Mouse (Mus musculus): ENCODE results near the gene Nmnat2. TPM values are rescaled to one million over a fixed set of nuclear protein-coding genes. Genes with fewer than 3 reads are reported as not detected.
A peak's percentile ranks its signal among the peaks of the same experiment; 100 is the strongest.

Nmnat2 gene
- total RNA-seq, 2 experiments from 2014 or later, result 137 to 141 TPM

GRCm38 (mm10) chr1:153043332-153043731 is 88.5 kb downstream of the Nmnat2 start:
- DNase-seq (ENCODE audit: low spot score in 2 of 2), result no peak

GRCm38 (mm10) chr1:153045368-153045767 is 90.6 kb downstream of the Nmnat2 start:
- intact Hi-C loops (cut with DNase I), result no loop called here
- DNase-seq (ENCODE audit: low spot score in 2 of 2), result peak; percentile 33 to 41

More at GRCm38 (mm10) chr1:153043332-153043731, 88.5 kb downstream of the Nmnat2 start:
- intact Hi-C loops (cut with DNase I), result no loop called here

GRCm38 (mm10) chr1:153048147-153048878 is 93.5 kb downstream of the Nmnat2 start:
- intact Hi-C loops (cut with DNase I), result no loop called here

DNA sequence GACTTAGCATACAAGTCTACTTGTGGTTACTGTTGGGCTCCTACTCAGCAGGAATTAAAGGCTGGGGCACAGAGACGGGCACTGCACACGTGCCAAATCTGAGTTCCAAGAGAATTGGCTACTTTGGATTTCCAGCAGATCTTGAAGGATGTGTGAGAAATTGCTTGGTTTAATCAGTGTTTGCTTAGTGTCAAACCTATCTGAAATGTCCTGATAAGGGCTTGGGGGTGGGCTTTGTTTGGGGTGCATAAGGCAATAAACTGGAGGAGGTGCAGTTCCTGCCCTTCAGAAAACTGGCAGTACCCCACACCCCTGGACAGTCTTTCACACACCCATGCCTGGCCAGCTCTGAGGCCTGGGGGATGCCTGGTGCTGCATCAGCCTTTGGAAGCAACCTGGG is 94.7 kb downstream of the Nmnat2 start:
- intact Hi-C loops (cut with DNase I), result no loop called here
- DNase-seq (ENCODE audit: low spot score in 2 of 2), result no peak

More at GRCm38 (mm10) chr1:153048147-153048878, 93.5 kb downstream of the Nmnat2 start:
- DNase-seq (ENCODE audit: low spot score in 2 of 2), result no peak

DNA sequence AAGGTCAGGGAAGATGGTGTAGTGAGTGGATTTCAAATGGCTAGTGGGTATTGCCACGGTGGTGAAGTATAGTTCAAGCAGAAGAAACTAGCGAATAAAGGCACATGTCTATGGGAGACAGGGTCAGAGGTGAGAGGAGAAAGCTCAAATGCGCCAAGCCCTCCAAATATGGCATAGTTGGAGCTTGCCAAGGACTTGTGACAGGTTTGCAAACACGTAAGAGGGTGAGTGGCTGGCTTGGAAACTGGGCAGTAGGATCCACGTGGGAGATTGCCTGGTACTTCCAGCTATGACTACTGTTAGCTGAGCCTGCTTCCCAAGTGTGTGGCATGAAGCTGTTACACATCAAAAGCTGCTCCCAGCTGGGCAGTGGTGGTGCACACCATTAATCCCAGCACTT is 96.7 kb downstream of the Nmnat2 start:
- DNase-seq (ENCODE audit: low spot score in 2 of 2), result no peak
- intact Hi-C loops (cut with DNase I), result no loop called here

- DNase-seq (ENCODE audit: low spot score in 2 of 2), result no peak
- intact Hi-C loops (cut with DNase I), result no loop called here
These were observed 98.8 kb downstream of the Nmnat2 start for GRCm38 (mm10) chr1:153053619-153054018.

GRCm38 (mm10) chr1:153054112-153054821 is 99.5 kb downstream of the Nmnat2 start:
- peak in 1 of 2 experiments; percentile 44 for DNase-seq (ENCODE audit: low spot score in 2 of 2)
- intact Hi-C loops (cut with DNase I), result no loop called here

GRCm38 (mm10) chr1:153058290-153058689 is 103.5 kb downstream of the Nmnat2 start:
- intact Hi-C loops (cut with DNase I), result no loop called here
- no peak for DNase-seq (ENCODE audit: low spot score in 2 of 2)

DNA sequence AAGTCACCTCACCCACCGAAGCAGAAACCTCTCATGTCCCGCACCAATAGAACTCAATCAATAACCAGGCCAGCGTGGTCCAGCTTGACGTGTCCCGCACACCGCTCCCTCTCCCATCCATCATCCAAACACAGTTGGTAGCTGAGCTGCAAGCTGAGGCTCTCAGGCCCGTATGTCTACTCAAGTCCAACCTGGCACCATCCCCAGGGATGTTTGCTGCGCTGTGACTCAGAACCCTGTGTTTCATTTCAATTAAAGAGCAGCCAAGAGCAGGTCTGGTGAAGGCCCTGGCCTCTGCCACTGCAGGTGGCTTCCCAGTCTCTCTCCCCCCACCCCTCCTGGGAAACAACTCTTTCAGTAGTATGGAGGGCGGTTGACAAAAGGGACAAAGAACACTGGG is 104.8 kb downstream of the Nmnat2 start:
- intact Hi-C loops (cut with DNase I), result no loop called here
- DNase-seq (ENCODE audit: low spot score in 2 of 2), result no peak

DNA sequence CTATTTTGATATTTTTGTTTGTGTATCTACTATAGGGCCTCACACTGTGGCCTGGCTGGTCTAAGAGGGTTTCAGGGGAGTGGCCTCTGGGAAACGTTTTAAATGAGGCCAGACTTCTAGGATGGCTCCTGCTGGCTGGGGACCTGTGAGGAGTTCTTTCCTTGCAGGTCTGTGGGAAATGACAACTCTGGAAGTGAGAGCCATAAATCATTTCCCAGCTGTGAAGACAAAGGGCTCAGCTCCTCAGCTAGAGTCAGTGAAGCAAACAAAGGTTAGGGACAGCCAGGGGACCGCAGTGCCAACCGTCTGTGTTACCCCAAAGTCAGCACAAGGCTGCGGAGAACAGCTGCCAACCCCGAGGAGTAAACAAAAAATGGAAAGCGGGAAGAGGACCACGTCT is 107.8 kb downstream of the Nmnat2 start:
- DNase-seq (ENCODE audit: low spot score in 2 of 2), result no peak
- intact Hi-C loops (cut with DNase I), result no loop called here

DNA sequence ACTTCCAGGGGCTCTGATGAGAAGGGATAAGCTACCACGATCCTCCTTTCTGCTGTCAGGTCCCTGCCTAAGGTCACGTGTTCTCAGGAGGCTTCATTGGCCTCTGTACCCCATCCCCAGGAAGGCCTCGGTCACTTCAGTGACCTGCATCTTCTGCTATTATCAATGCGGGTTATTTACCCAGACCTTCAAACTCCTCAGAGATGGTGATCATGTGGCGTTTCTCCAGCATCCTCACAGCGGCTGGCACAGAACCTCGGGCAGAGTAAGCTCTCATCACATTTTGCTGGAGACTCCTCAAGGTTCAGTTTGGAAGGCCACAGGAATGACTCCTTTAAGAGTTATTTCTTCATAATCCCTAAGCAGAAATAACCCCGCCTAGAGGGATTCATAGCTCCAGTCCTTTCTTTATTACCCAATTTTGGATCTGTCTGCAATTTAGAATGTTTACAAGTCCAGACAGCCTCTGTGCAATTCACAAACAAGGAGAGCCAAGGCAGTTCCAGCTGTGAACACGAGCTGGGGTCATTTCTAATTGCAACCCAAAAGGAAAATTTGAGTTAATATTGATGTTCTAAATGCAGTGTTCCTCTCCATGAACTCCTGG is 110.1 kb downstream of the Nmnat2 start:
- no peak for DNase-seq (ENCODE audit: low spot score in 2 of 2)
- intact Hi-C loops (cut with DNase I), result no loop called here

DNA sequence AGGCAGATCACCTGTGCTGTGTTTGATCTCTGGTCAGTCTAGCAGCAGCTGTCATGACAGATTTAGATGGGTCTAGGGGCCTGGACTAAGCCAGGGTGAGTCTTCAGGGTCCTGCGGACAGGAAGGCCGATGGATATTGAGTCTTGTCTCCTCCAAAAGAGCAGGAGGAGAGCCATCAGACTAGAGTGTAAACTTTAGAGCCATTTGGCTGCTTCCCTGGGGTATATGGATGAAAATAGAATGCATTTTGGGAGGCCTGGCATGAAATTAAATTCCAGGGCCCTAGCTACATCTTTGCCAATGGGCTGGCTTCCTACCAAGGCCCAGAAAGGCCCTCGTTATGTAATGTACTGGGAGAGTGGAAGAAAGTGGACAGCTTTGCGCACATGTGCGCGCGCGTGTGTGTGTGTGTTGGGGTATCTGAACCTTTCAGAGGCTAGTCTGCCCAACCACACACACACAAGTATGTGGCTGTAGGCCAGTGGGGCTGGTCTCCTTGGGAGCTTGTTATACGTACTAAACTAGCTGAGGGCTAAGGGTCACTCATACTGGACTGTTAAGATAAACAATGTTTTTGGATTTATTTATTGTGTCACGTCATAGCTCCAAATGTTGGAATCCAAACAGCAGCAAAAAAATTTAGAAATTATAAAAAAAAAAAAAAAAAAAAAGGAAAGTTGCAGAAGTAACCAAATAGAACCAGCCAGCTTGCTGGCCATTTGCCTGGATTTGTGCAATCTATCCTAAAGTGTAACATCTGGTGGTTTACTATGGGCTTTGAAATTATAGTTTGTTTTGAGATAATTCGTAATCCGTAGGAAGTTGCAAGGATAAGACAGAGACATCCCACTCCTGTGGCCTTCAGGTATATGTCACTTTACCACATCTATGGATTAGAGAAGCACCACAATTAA is 110.9 kb downstream of the Nmnat2 start:
- peak; percentile 45 to 49 for DNase-seq (ENCODE audit: low spot score in 2 of 2)
- intact Hi-C loops (cut with DNase I), result no loop called here

DNA sequence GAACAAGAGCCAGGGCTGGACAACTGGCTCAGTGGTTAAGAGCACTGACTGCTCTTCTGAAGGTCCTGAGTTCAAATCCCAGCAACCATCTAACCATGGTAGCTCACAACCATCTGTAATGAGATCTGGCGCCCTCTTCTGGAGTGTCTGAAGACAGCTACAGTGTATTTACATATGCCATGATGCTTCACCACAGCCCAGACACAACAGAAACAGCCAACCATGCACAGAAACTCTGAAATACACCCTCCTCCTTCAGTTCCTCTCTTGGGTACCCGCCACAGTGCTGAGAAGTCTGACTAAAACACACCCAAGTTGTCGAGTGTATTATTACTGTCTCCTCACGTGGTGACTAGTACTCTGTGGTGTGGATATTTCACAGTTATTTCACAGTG is 111.6 kb downstream of the Nmnat2 start:
- DNase-seq (ENCODE audit: low spot score in 2 of 2), result no peak
- intact Hi-C loops (cut with DNase I), result no loop called here

- DNase-seq (ENCODE audit: low spot score in 2 of 2), result no peak
- intact Hi-C loops (cut with DNase I), result no loop called here
These were observed 116.8 kb downstream of the Nmnat2 start for GRCm38 (mm10) chr1:153071563-153071962.

DNA sequence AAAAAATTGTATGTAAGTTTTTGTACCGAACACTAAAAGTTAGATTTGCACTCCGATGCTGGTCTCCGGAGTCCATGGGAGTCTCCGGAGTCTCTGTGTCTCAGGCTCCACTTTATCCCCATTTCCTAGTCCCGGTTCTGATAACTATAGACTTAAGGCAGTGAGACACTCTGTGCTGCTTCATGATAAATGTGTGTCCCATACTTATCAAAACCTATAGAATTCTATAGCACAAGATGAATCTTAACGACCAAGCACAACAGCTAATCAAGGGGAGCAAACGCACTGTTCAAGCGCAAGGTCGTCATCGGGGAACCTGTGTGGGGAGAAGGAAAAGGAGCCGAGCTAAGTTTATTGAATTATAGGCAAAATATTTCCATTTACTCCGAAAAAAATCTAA is 117.2 kb downstream of the Nmnat2 start:
- DNase-seq (ENCODE audit: low spot score in 2 of 2), result no peak
- intact Hi-C loops (cut with DNase I), result no loop called here

- DNase-seq (ENCODE audit: low spot score in 2 of 2), result no peak
- intact Hi-C loops (cut with DNase I), result no loop called here
These were observed 117.9 kb downstream of the Nmnat2 start for GRCm38 (mm10) chr1:153072711-153073110.

DNA sequence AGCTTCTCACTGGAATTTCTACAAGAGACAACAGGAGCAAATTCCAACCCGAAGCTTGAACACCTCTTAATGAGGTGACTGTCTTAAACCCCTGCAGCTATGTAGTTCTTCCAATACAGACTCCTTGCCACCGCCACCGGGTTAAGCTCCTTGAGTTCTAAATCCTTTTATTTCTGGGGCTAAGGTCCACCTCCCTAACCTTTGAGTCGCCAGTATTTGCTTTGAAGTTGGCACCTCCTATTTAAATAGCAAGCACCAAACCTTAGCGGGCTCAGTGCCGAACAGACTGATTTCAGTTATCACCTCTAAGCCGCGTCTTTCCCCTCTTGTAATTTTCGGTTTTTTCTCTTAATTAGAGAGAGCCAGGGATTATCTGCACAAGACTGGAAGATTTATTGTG is 118.6 kb downstream of the Nmnat2 start:
- no peak for DNase-seq (ENCODE audit: low spot score in 2 of 2)
- intact Hi-C loops (cut with DNase I), result no loop called here

- intact Hi-C loops (cut with DNase I), result no loop called here
- DNase-seq (ENCODE audit: low spot score in 2 of 2), result no peak
These were observed 120.4 kb downstream of the Nmnat2 start for GRCm38 (mm10) chr1:153075087-153075736.

- intact Hi-C loops (cut with DNase I), result no loop called here
- no peak for DNase-seq (ENCODE audit: low spot score in 2 of 2)
These were observed 121.2 kb downstream of the Nmnat2 start for GRCm38 (mm10) chr1:153075955-153076354.

Measured in left cerebral cortex, postnatal 14 days (tissue).